Mouse (Mus musculus): ENCODE measurements around the gene Syna. TPM values are rescaled to one million over a fixed set of nuclear protein-coding genes. Genes with fewer than 3 reads are reported as not detected.
A peak's percentile ranks its signal among the peaks of the same experiment; 100 is the strongest.

Gene Syna
- polyA plus RNA-seq, 1 experiment from 2014 or later = not detected

GRCm38 (mm10) chr5:134583884-134584213 lies 23.9 kb upstream of the Syna start:
- Histone ChIP-seq H3K27ac (ENCODE audit: low read depth, low read length) (no peak overlapping the region), H3K4me1 (replicated peaks; ENCODE audit: control insufficient read depth, insufficient read depth, low read length) (no peaks in the 10 kb centered on the region), H3K36me3 (ENCODE audit: control insufficient read depth, insufficient read depth, low read length) (no peaks in the 10 kb centered on the region), H3K27me3 (ENCODE audit: control insufficient read depth, insufficient read depth, low read length) (no peaks in the 10 kb centered on the region), H3K9me3 (ENCODE audit: control insufficient read depth, low read length) (no peaks in the 10 kb centered on the region), H3K9ac (ENCODE audit: low read depth, low read length) (no peak overlapping the region), H3K4me3 (ENCODE audit: low read depth, low read length) (no peak overlapping the region), H3K4me2 (replicated peaks; ENCODE audit: low read depth, low read length) (no peak overlapping the region)
- 79% methylated on average over 3 of the region's 3 CpGs for WGBS
- ATAC-seq (ENCODE audit: low FRiP score) (no peak), DNase-seq (ENCODE audit: low spot score) (no peak)

- Histone ChIP-seq H3K27ac (ENCODE audit: low read depth, low read length) (no peak overlapping the region), H3K4me2 (replicated peaks; ENCODE audit: low read depth, low read length) (peak overlapping the region; percentile 57), H3K36me3 (ENCODE audit: control insufficient read depth, insufficient read depth, low read length) (no peaks in the 10 kb centered on the region), H3K4me3 (ENCODE audit: low read depth, low read length) (peak overlapping the region; percentile 78), H3K9me3 (ENCODE audit: control insufficient read depth, low read length) (no peaks in the 10 kb centered on the region), H3K27me3 (ENCODE audit: control insufficient read depth, insufficient read depth, low read length) (no peaks in the 10 kb centered on the region), H3K9ac (ENCODE audit: low read depth, low read length) (peak overlapping the region; percentile 77), H3K4me1 (replicated peaks; ENCODE audit: control insufficient read depth, insufficient read depth, low read length) (no peaks in the 10 kb centered on the region)
- 32% methylated on average over 15 of the region's 15 CpGs for WGBS
- ATAC-seq (ENCODE audit: low FRiP score) (no peak), DNase-seq (ENCODE audit: low spot score) (no peak)
Measured at GRCm38 (mm10) chr5:134583006-134583883, 23.3 kb upstream of the Syna start.

- Histone ChIP-seq H3K4me2 (replicated peaks; ENCODE audit: low read depth, low read length) (peak overlapping the region; percentile 57), H3K4me1 (replicated peaks; ENCODE audit: control insufficient read depth, insufficient read depth, low read length) (no peaks in the 10 kb centered on the region), H3K36me3 (ENCODE audit: control insufficient read depth, insufficient read depth, low read length) (no peaks in the 10 kb centered on the region), H3K4me3 (ENCODE audit: low read depth, low read length) (peak overlapping the region; percentile 78), H3K9ac (ENCODE audit: low read depth, low read length) (peak overlapping the region; percentile 77), H3K9me3 (ENCODE audit: control insufficient read depth, low read length) (no peaks in the 10 kb centered on the region), H3K27ac (ENCODE audit: low read depth, low read length) (no peak overlapping the region), H3K27me3 (ENCODE audit: control insufficient read depth, insufficient read depth, low read length) (no peaks in the 10 kb centered on the region)
- peak; percentile 99 for DNase-seq (ENCODE audit: low spot score)
- WGBS = 7% methylated on average over 28 of the region's 30 CpGs
- peak; percentile 95 for ATAC-seq (ENCODE audit: low FRiP score)
Measured at GRCm38 (mm10) chr5:134582221-134582907, 22.4 kb upstream of the Syna start.

- WGBS = 92% methylated on average over 5 of the region's 5 CpGs
- Histone ChIP-seq H3K27me3 (ENCODE audit: control insufficient read depth, insufficient read depth, low read length) (no peaks in the 10 kb centered on the region), H3K4me2 (replicated peaks; ENCODE audit: low read depth, low read length) (no peak within 1 kb of the TSS), H3K4me1 (replicated peaks; ENCODE audit: control insufficient read depth, insufficient read depth, low read length) (no peaks in the 10 kb centered on the region), H3K4me3 (ENCODE audit: low read depth, low read length) (no peak within 1 kb of the TSS), H3K27ac (ENCODE audit: low read depth, low read length) (no peak within 1 kb of the TSS), H3K36me3 (ENCODE audit: control insufficient read depth, insufficient read depth, low read length) (no peaks in the 10 kb centered on the region), H3K9me3 (ENCODE audit: control insufficient read depth, low read length) (no peaks in the 10 kb centered on the region), H3K9ac (ENCODE audit: low read depth, low read length) (no peak within 1 kb of the TSS)
- DNase-seq (ENCODE audit: low spot score) (no peak), ATAC-seq (ENCODE audit: low FRiP score) (no peak)
Measured at GRCm38 (mm10) chr5:134581146-134581545, 21.2 kb upstream of the Syna start, which contains the start of gene Rfc2. Gene Rfc2 (plus strand): TSS chr5:134581366.

- no peak for DNase-seq (ENCODE audit: low spot score)
- Histone ChIP-seq H3K9me3 (ENCODE audit: control insufficient read depth, low read length) (no peaks in the 10 kb centered on the region), H3K4me1 (replicated peaks; ENCODE audit: control insufficient read depth, insufficient read depth, low read length) (no peaks in the 10 kb centered on the region), H3K27me3 (ENCODE audit: control insufficient read depth, insufficient read depth, low read length) (no peaks in the 10 kb centered on the region), H3K36me3 (ENCODE audit: control insufficient read depth, insufficient read depth, low read length) (no peaks in the 10 kb centered on the region), H3K9ac (ENCODE audit: low read depth, low read length) (no peak overlapping the region), H3K4me2 (replicated peaks; ENCODE audit: low read depth, low read length) (no peak overlapping the region), H3K4me3 (ENCODE audit: low read depth, low read length) (no peak overlapping the region), H3K27ac (ENCODE audit: low read depth, low read length) (no peak overlapping the region)
- 56% methylated on average over 3 of the region's 3 CpGs for WGBS
- ATAC-seq (ENCODE audit: low FRiP score) = no peak
Measured at GRCm38 (mm10) chr5:134579135-134579534, 19.2 kb upstream of the Syna start.

- WGBS = 89% methylated on average over 7 of the region's 7 CpGs
- Histone ChIP-seq H3K36me3 (ENCODE audit: control insufficient read depth, insufficient read depth, low read length) (no peaks in the 10 kb centered on the region), H3K9me3 (ENCODE audit: control insufficient read depth, low read length) (no peaks in the 10 kb centered on the region), H3K27ac (ENCODE audit: low read depth, low read length) (no peak overlapping the region), H3K9ac (ENCODE audit: low read depth, low read length) (no peak overlapping the region), H3K4me3 (ENCODE audit: low read depth, low read length) (no peak overlapping the region), H3K27me3 (ENCODE audit: control insufficient read depth, insufficient read depth, low read length) (no peaks in the 10 kb centered on the region), H3K4me2 (replicated peaks; ENCODE audit: low read depth, low read length) (no peak overlapping the region), H3K4me1 (replicated peaks; ENCODE audit: control insufficient read depth, insufficient read depth, low read length) (no peaks in the 10 kb centered on the region)
- DNase-seq (ENCODE audit: low spot score) = no peak
- ATAC-seq (ENCODE audit: low FRiP score) = no peak
Measured at GRCm38 (mm10) chr5:134577534-134577933, 17.6 kb upstream of the Syna start.

GRCm38 (mm10) chr5:134576517-134577220 lies 16.7 kb upstream of the Syna start:
- ATAC-seq (ENCODE audit: low FRiP score) = no peak
- Histone ChIP-seq H3K27ac (ENCODE audit: low read depth, low read length) (no peak overlapping the region), H3K27me3 (ENCODE audit: control insufficient read depth, insufficient read depth, low read length) (no peaks in the 10 kb centered on the region), H3K36me3 (ENCODE audit: control insufficient read depth, insufficient read depth, low read length) (no peaks in the 10 kb centered on the region), H3K4me3 (ENCODE audit: low read depth, low read length) (no peak overlapping the region), H3K4me1 (replicated peaks; ENCODE audit: control insufficient read depth, insufficient read depth, low read length) (peaks cover 3% of the 10 kb centered on the region; the same call in 1 of the 2 replicates), H3K4me2 (replicated peaks; ENCODE audit: low read depth, low read length) (no peak overlapping the region), H3K9ac (ENCODE audit: low read depth, low read length) (no peak overlapping the region), H3K9me3 (ENCODE audit: control insufficient read depth, low read length) (no peaks in the 10 kb centered on the region)
- WGBS = 78% methylated on average over 14 of the region's 14 CpGs
- no peak for DNase-seq (ENCODE audit: low spot score)

GRCm38 (mm10) chr5:134575833-134576232 lies 15.9 kb upstream of the Syna start:
- Histone ChIP-seq H3K27me3 (ENCODE audit: control insufficient read depth, insufficient read depth, low read length) (no peaks in the 10 kb centered on the region), H3K36me3 (ENCODE audit: control insufficient read depth, insufficient read depth, low read length) (no peaks in the 10 kb centered on the region), H3K4me3 (ENCODE audit: low read depth, low read length) (no peak overlapping the region), H3K4me1 (replicated peaks; ENCODE audit: control insufficient read depth, insufficient read depth, low read length) (peaks cover 3% of the 10 kb centered on the region; the same call in 1 of the 2 replicates), H3K27ac (ENCODE audit: low read depth, low read length) (no peak overlapping the region), H3K9ac (ENCODE audit: low read depth, low read length) (no peak overlapping the region), H3K9me3 (ENCODE audit: control insufficient read depth, low read length) (no peaks in the 10 kb centered on the region), H3K4me2 (replicated peaks; ENCODE audit: low read depth, low read length) (no peak overlapping the region)
- WGBS = 98% methylated on average over 5 of the region's 5 CpGs
- DNase-seq (ENCODE audit: low spot score) (no peak), ATAC-seq (ENCODE audit: low FRiP score) (no peak)
